Mouse (Mus musculus): ENCODE measurements at regions not wholly inside any gene's neighbourhood (a gene's known extent, or its start where the extent isn't known, plus 50 kb on each side); places are given as distances from the start of the nearest gene placed in this dataset.

DNA sequence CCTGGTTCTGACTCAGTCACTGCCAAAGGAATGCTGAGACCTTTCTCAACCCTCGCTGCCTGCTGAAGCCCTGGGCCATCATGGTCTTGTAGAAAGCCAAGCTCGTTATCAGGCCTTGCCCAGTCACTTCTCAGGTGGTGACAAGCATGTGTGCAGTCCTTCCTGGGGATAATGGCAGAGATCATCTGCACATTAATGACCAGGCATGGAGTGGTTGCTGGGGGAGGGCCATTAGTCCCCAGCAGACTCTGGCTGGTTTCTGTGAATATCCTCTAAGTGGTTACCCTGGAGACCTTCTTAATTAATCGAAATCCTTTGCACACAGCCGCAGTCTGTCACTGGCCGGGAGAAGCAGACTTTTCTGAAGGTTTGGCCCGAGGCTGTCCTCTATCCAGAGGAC, 239.0 kb downstream of the Sipa1l2 start:
- peaks cover 13% of the 10 kb centered on the region for H3K4me1 ChIP-seq (replicated peaks; ENCODE audit: control insufficient read depth, insufficient read depth, low read length)
- no peak overlapping the region for H3K9ac ChIP-seq
- DNase-seq (ENCODE audit: low spot score) = no peak
- no peaks in the 10 kb centered on the region for H3K36me3 ChIP-seq (replicated peaks; ENCODE audit: control insufficient read depth, insufficient read depth)
- no peaks in the 10 kb centered on the region for H3K9me3 ChIP-seq (ENCODE audit: control insufficient read depth, low read length)
- no peak overlapping the region for H3K27ac ChIP-seq
- ATAC-seq (ENCODE audit: low FRiP score) = no peak
- no peak overlapping the region for H3K4me3 ChIP-seq (replicated peaks; ENCODE audit: low read length)
- no peak overlapping the region for H3K4me2 ChIP-seq (replicated peaks)
- WGBS = 33% methylated on average over 6 of the region's 6 CpGs
- H3K27me3 ChIP-seq (ENCODE audit: control insufficient read depth, insufficient read depth, low read length) = peaks cover 6% of the 10 kb centered on the region

DNA sequence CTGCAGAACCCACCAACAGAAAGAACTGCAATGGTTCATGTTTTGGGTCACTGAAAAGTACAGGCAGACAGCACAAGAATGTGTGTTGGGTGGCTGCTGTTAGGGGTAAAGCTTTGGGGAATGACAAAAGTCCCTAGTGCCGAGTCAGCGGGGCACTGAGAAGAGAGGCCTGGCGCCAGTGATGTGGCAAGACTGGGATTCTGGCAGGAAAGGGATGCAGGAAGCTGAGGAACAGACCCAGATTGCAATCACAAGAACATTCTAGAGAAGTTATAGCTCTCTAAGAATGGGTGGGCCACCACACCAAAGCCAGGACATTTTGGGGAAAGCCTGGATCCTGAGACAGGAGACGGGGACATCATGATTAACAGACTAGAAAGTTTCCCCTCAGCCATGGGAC, 241.0 kb downstream of the Sipa1l2 start:
- Histone ChIP-seq H3K9me3 (ENCODE audit: control insufficient read depth, low read length) (no peaks in the 10 kb centered on the region), H3K4me3 (replicated peaks; ENCODE audit: low read length) (no peak overlapping the region), H3K27me3 (ENCODE audit: control insufficient read depth, insufficient read depth, low read length) (peaks cover 10% of the 10 kb centered on the region), H3K4me1 (replicated peaks; ENCODE audit: control insufficient read depth, insufficient read depth, low read length) (peaks cover 6% of the 10 kb centered on the region; the same call in 1 of the 2 replicates), H3K36me3 (replicated peaks; ENCODE audit: control insufficient read depth, insufficient read depth) (no peaks in the 10 kb centered on the region), H3K4me2 (replicated peaks) (no peak overlapping the region), H3K9ac (no peak overlapping the region), H3K27ac (no peak overlapping the region)
- ATAC-seq (ENCODE audit: low FRiP score) (no peak), DNase-seq (ENCODE audit: low spot score) (no peak)
- 82% methylated on average over 4 of the region's 4 CpGs for WGBS

GRCm38 (mm10) chr8:125327551-125328262, 241.9 kb downstream of the Sipa1l2 start:
- no peak overlapping the region for H3K27ac ChIP-seq
- H3K36me3 ChIP-seq (replicated peaks; ENCODE audit: control insufficient read depth, insufficient read depth) = no peaks in the 10 kb centered on the region
- H3K9ac ChIP-seq = no peak overlapping the region
- no peak for DNase-seq (ENCODE audit: low spot score)
- no peaks in the 10 kb centered on the region for H3K9me3 ChIP-seq (ENCODE audit: control insufficient read depth, low read length)
- peaks cover 6% of the 10 kb centered on the region; the same call in 1 of the 2 replicates for H3K4me1 ChIP-seq (replicated peaks; ENCODE audit: control insufficient read depth, insufficient read depth, low read length)
- H3K4me3 ChIP-seq (replicated peaks; ENCODE audit: low read length) = no peak overlapping the region
- no peak overlapping the region for H3K4me2 ChIP-seq (replicated peaks)
- H3K27me3 ChIP-seq (ENCODE audit: control insufficient read depth, insufficient read depth, low read length) = peaks cover 10% of the 10 kb centered on the region
- 49% methylated on average over 13 of the region's 13 CpGs for WGBS
- no peak for ATAC-seq (ENCODE audit: low FRiP score)

DNA sequence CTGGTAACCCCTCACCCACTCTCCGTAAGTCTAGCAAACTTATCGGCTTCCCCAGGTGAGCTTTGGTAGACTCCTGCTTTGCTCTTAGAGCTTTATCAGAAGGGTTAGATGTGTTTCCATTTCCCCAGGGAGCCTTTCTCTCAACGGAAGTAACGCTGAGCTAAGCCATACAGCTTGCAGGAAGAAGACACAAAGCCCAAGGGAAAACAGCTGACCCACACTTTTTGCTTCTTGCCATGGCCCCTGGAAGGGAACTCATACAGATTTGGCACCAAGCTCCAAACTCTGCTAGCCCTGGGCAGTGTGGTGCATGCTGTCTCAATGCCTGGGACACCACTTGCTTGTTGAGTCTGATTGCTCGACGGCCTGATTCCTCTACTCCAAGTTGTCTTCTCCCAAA, 242.6 kb downstream of the Sipa1l2 start:
- H3K9me3 ChIP-seq (ENCODE audit: control insufficient read depth, low read length) = no peaks in the 10 kb centered on the region
- H3K9ac ChIP-seq = no peak overlapping the region
- H3K4me1 ChIP-seq (replicated peaks; ENCODE audit: control insufficient read depth, insufficient read depth, low read length) = peaks cover 6% of the 10 kb centered on the region; the same call in 1 of the 2 replicates
- H3K4me2 ChIP-seq (replicated peaks) = no peak overlapping the region
- no peak overlapping the region for H3K4me3 ChIP-seq (replicated peaks; ENCODE audit: low read length)
- 72% methylated on average over 6 of the region's 6 CpGs for WGBS
- peaks cover 10% of the 10 kb centered on the region for H3K27me3 ChIP-seq (ENCODE audit: control insufficient read depth, insufficient read depth, low read length)
- no peak for ATAC-seq (ENCODE audit: low FRiP score)
- no peak overlapping the region for H3K27ac ChIP-seq
- H3K36me3 ChIP-seq (replicated peaks; ENCODE audit: control insufficient read depth, insufficient read depth) = no peaks in the 10 kb centered on the region
- DNase-seq (ENCODE audit: low spot score) = no peak

DNA sequence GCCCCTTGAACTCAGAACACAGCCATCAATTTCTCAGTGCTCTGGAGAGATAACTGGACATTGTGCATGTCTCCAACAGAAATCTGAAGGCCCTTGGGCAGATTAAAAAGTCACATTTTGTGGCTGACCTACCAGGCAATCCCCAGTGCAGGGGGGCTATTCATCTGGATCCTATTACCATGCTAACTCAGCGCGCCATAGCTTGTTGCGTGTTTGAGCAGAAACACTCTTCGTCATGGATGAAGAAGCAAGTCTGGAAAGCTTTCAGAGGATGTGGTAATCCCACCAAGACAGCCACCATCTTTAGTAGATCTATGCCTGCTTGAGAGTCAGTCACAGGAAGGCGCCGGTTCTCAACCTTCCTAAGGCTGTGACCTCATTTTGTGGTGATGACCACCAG, 243.9 kb downstream of the Sipa1l2 start:
- H3K4me2 ChIP-seq (replicated peaks) = no peak overlapping the region
- no peak overlapping the region for H3K4me3 ChIP-seq (replicated peaks; ENCODE audit: low read length)
- DNase-seq (ENCODE audit: low spot score) (no peak), ATAC-seq (ENCODE audit: low FRiP score) (no peak)
- H3K27ac ChIP-seq = no peak overlapping the region
- peaks cover 10% of the 10 kb centered on the region for H3K27me3 ChIP-seq (ENCODE audit: control insufficient read depth, insufficient read depth, low read length)
- H3K9me3 ChIP-seq (ENCODE audit: control insufficient read depth, low read length) = no peaks in the 10 kb centered on the region
- no peaks in the 10 kb centered on the region for H3K36me3 ChIP-seq (replicated peaks; ENCODE audit: control insufficient read depth, insufficient read depth)
- WGBS = 90% methylated on average over 6 of the region's 6 CpGs
- peaks cover 4% of the 10 kb centered on the region; the same call in 1 of the 2 replicates for H3K4me1 ChIP-seq (replicated peaks; ENCODE audit: control insufficient read depth, insufficient read depth, low read length)
- no peak overlapping the region for H3K9ac ChIP-seq

DNA sequence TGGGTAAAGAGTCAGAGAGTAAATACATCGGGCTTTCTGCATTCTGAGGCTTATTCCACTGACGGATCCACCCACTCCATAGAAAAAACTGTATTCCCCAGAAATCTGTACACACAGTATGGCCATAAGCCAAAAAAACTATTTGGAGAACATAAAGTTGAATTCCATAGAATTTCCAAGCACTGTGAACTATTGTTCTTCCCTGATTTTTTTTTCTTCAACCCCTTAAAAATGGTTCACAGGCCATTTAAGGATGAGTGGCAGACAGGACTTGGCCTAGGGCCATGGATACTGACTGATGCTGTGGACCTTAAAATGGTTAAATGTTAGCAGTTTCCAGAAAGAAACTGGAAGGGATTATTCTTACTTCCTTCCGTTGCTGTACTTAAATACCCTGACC, 247.0 kb downstream of the Sipa1l2 start:
- H3K27ac ChIP-seq = no peak overlapping the region
- 70% methylated on average over 3 of the region's 3 CpGs for WGBS
- no peak overlapping the region for H3K9ac ChIP-seq
- peaks cover 6% of the 10 kb centered on the region; the same call in 1 of the 2 replicates for H3K27me3 ChIP-seq (ENCODE audit: control insufficient read depth, insufficient read depth, low read length)
- H3K4me1 ChIP-seq (replicated peaks; ENCODE audit: control insufficient read depth, insufficient read depth, low read length) = no peaks in the 10 kb centered on the region; the same call in 1 of the 2 replicates
- no peak overlapping the region for H3K4me3 ChIP-seq (replicated peaks; ENCODE audit: low read length)
- H3K4me2 ChIP-seq (replicated peaks) = no peak overlapping the region
- H3K9me3 ChIP-seq (ENCODE audit: control insufficient read depth, low read length) = no peaks in the 10 kb centered on the region
- H3K36me3 ChIP-seq (replicated peaks; ENCODE audit: control insufficient read depth, insufficient read depth) = no peaks in the 10 kb centered on the region
- ATAC-seq (ENCODE audit: low FRiP score) = no peak
- no peak for DNase-seq (ENCODE audit: low spot score)

- H3K27ac ChIP-seq = no peak overlapping the region
- H3K4me1 ChIP-seq (replicated peaks; ENCODE audit: control insufficient read depth, insufficient read depth, low read length) = 0 out of 2 replicates have a peak, but pooled peaks cover 3% of the 10 kb centered on the region
- no peaks in the 10 kb centered on the region; the same call in 1 of the 2 replicates for H3K27me3 ChIP-seq (ENCODE audit: control insufficient read depth, insufficient read depth, low read length)
- WGBS = 93% methylated on average over 6 of the region's 6 CpGs
- ATAC-seq (ENCODE audit: low FRiP score) = no peak
- no peaks in the 10 kb centered on the region for H3K9me3 ChIP-seq (ENCODE audit: control insufficient read depth, low read length)
- H3K4me2 ChIP-seq (replicated peaks) = no peak overlapping the region
- H3K36me3 ChIP-seq (replicated peaks; ENCODE audit: control insufficient read depth, insufficient read depth) = no peaks in the 10 kb centered on the region
- no peak for DNase-seq (ENCODE audit: low spot score)
- no peak overlapping the region for H3K4me3 ChIP-seq (replicated peaks; ENCODE audit: low read length)
- no peak overlapping the region for H3K9ac ChIP-seq
These were observed 252.0 kb downstream of the Sipa1l2 start for GRCm38 (mm10) chr8:125317584-125317991.

- Histone ChIP-seq H3K27me3 (ENCODE audit: control insufficient read depth, insufficient read depth, low read length) (peaks cover under 1% of the 10 kb centered on the region; the same call in 1 of the 2 replicates), H3K27ac (no peak overlapping the region), H3K4me2 (replicated peaks) (no peak overlapping the region), H3K4me3 (replicated peaks; ENCODE audit: low read length) (no peak overlapping the region), H3K36me3 (replicated peaks; ENCODE audit: control insufficient read depth, insufficient read depth) (no peaks in the 10 kb centered on the region), H3K9ac (no peak overlapping the region), H3K9me3 (ENCODE audit: control insufficient read depth, low read length) (no peaks in the 10 kb centered on the region), H3K4me1 (replicated peaks; ENCODE audit: control insufficient read depth, insufficient read depth, low read length) (0 out of 2 replicates have a peak, but pooled peaks cover 7% of the 10 kb centered on the region)
- WGBS = 32% methylated on average over 4 of the region's 4 CpGs
- no peak for ATAC-seq (ENCODE audit: low FRiP score)
- DNase-seq (ENCODE audit: low spot score) = no peak
These were observed 253.9 kb downstream of the Sipa1l2 start for GRCm38 (mm10) chr8:125315736-125316135.

DNA sequence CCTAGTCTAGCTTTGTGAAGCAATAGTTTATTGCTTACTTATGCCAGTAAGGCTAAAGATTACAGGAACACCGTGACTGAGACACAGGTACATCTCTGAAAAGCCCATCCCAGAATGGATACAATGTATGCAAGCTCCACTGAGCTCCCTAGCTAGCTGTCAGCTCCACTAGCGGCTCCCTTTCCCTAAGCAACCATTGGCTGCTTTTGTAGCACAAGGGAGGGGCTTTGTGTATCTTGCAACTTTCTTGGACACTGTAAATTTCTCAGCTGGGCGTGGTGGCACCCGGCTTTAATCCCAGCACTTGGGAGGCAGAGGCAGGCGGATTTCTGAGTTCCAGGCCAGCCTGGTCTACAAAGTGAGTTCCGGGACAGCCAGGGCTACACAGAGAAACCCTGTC, 254.6 kb downstream of the Sipa1l2 start:
- ATAC-seq (ENCODE audit: low FRiP score) = no peak

More for the DNA sequence above, 254.6 kb downstream of the Sipa1l2 start:
- H3K9ac ChIP-seq = no peak overlapping the region
- WGBS = 81% methylated on average over 6 of the region's 6 CpGs
- no peak overlapping the region for H3K27ac ChIP-seq
- peaks cover 13% of the 10 kb centered on the region for H3K4me1 ChIP-seq (replicated peaks; ENCODE audit: control insufficient read depth, insufficient read depth, low read length)
- no peak for DNase-seq (ENCODE audit: low spot score)
- peaks cover 7% of the 10 kb centered on the region; the same call in 1 of the 2 replicates for H3K27me3 ChIP-seq (ENCODE audit: control insufficient read depth, insufficient read depth, low read length)
- H3K4me2 ChIP-seq (replicated peaks) = no peak overlapping the region
- no peaks in the 10 kb centered on the region for H3K9me3 ChIP-seq (ENCODE audit: control insufficient read depth, low read length)
- no peak overlapping the region for H3K4me3 ChIP-seq (replicated peaks; ENCODE audit: low read length)
- H3K36me3 ChIP-seq (replicated peaks; ENCODE audit: control insufficient read depth, insufficient read depth) = no peaks in the 10 kb centered on the region

All from hindbrain, embryonic 14.5 days (tissue).